Mouse (Mus musculus): Measurements from ENCODE around the gene Ncs1.

DNA sequence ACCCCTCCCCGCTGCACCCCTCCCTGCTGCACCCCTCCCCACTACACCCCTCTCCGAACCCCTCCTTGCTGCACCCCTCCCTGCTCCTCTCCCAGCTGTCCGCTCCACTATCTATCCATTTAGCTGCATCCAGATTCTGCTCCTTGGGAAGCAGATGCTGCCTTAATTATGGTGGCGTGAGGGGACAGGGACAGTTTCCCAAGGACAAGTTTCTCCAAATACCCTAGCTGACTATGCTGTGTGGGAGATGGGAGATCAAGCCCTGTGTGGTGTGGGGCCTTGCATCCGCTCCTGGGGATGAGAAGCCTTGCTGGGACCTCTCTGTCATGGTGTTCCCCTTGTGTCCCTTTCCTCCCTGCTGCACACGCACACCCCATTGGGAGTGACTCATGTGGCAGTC is 29.4 kb downstream of the Ncs1 start:
- TF ChIP-seq CTCF (IDR thresholded peaks at IDR 0.05) (no peak), EP300 (IDR thresholded peaks at IDR 0.05; ENCODE audit: insufficient read depth, low read depth, low read length) (no peak)

Data from heart, adult 2 months (tissue).